Mouse (Mus musculus): ENCODE measurements at regions not wholly inside any gene's neighbourhood (a gene's known extent, or its start where the extent isn't known, plus 50 kb on each side); places are given as distances from the start of the nearest gene placed in this dataset.

DNA sequence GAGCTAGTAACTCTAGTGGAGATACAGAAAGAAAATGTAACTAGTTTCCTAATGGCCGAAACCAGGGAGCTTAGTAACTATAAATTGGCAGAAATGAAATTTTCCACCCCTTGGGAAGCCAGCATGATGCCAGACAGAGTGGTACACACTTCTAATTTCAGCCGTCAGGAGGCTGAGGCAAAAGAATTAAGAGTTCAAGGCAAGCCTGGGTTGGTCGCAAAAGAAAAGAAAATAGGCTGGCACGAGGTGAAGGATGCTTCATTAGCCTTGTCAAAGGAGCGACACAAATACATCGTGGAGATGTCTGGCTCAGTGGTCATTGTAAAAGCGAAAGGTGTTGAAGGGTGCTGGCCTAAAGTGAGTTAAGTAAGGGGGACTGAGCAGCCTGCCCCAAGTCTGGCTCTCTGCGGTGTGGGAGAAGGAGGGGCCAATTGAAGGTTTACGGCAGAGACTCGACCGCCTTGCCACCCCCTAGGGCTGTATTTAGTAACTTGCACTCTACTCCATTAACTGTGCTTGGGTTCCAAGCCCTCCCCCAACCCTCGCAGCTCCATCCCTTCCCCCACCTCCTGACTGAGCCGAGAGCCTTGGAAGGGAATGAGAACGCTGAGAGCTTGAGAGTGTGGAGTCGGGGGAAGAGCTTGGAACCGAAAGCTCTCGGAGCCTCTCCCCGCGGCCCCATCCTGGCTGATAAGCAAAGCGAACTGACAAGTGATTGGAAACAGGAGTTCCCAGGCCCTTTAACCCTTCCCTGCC, 92.4 kb upstream of the Pkdcc start:
- ATAC-seq (ENCODE audit: extremely low read depth, insufficient number of reproducible peaks, low FRiP score, poor library complexity, severe bottlenecking) (no peak), DNase-seq (ENCODE audit: low spot score) (no peak)

DNA sequence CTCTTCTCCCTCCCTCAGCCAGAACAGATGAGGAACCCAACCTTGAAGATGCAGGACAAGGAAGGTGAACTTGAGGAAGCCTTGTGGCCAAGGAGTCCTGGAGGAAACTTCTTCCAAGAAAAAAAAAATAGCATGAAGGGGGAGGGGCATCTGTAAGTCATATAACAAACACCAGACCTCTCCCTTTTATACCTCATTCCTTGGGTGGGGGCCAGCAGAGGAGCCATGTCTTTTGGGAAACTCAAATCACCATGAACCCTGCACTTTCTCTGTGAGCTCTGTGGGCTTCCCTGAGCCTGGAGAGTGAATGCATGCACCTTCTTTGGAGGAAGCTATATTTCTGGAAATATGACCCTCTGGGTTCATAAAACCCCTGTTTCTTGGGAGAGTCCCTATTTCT, 90.0 kb upstream of the Pkdcc start:
- ATAC-seq (ENCODE audit: extremely low read depth, insufficient number of reproducible peaks, low FRiP score, poor library complexity, severe bottlenecking) (no peak), DNase-seq (ENCODE audit: low spot score) (no peak)
- H3K27me3 ChIP-seq (ENCODE audit: insufficient read depth, low read length), result no peaks in the 10 kb centered on the region
- H3K36me3 ChIP-seq (replicated peaks), result no peaks in the 10 kb centered on the region
- peaks cover 79% of the 10 kb centered on the region for H3K9me3 ChIP-seq (replicated peaks)
- H3K4me3 ChIP-seq (ENCODE audit: low read depth, low read length), result no peak overlapping the region
- TF ChIP-seq POLR2AphosphoS5 (IDR thresholded peaks at IDR 0.05; ENCODE audit: insufficient replicate concordance, low read depth, low read length) (no peak), CTCF (IDR thresholded peaks at IDR 0.05; ENCODE audit: low read depth, low read length) (no peak), TAL1 (conservative IDR thresholded peaks at IDR 0.05; ENCODE audit: low read depth, low read length) (no peak), GATA2 (IDR thresholded peaks at IDR 0.05; ENCODE audit: borderline replicate concordance, low read depth, low read length) (no peak), GATA1 (IDR thresholded peaks at IDR 0.05; ENCODE audit: borderline replicate concordance, low read length) (no peak)
- no peaks in the 10 kb centered on the region for H3K4me1 ChIP-seq (ENCODE audit: insufficient read depth, low read depth, low read length)

More for the DNA sequence above, 92.4 kb upstream of the Pkdcc start:
- Histone ChIP-seq H3K4me3 (ENCODE audit: low read depth, low read length) (no peak overlapping the region), H3K4me1 (ENCODE audit: insufficient read depth, low read depth, low read length) (no peaks in the 10 kb centered on the region), H3K27me3 (ENCODE audit: insufficient read depth, low read length) (no peaks in the 10 kb centered on the region), H3K9me3 (replicated peaks) (peaks cover 70% of the 10 kb centered on the region), H3K36me3 (replicated peaks) (no peaks in the 10 kb centered on the region)
- TF ChIP-seq GATA2 (IDR thresholded peaks at IDR 0.05; ENCODE audit: borderline replicate concordance, low read depth, low read length) (no peak), CTCF (IDR thresholded peaks at IDR 0.05; ENCODE audit: low read depth, low read length) (no peak), TAL1 (conservative IDR thresholded peaks at IDR 0.05; ENCODE audit: low read depth, low read length) (no peak), GATA1 (IDR thresholded peaks at IDR 0.05; ENCODE audit: borderline replicate concordance, low read length) (no peak)

DNA sequence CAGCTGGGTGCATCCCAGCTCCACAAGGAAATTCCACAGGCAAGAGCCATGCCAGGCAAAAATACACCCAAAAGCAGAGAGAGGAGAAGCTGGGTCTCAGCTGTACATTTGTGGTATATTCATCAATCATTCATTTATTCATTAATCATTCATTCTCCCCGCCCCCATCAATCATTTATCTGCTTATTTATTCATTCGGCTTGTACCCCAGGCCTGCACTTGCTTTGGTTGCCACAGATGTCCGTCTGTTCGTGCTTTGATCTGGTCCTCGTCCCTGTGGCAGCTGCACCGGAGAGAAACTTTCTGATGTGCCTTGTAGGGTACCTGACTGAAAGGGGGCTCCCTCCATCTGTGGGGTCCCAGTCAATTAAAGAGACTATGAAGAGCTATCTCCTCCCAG, 87.2 kb upstream of the Pkdcc start:
- TF ChIP-seq CTCF (IDR thresholded peaks at IDR 0.05; ENCODE audit: low read depth, low read length), result no peak
- no peak for TF ChIP-seq GATA2 (IDR thresholded peaks at IDR 0.05; ENCODE audit: borderline replicate concordance, low read depth, low read length)
- TF ChIP-seq POLR2AphosphoS5 (IDR thresholded peaks at IDR 0.05; ENCODE audit: insufficient replicate concordance, low read depth, low read length), result no peak
- TF ChIP-seq TAL1 (conservative IDR thresholded peaks at IDR 0.05; ENCODE audit: low read depth, low read length), result no peak
- no peak for TF ChIP-seq GATA1 (IDR thresholded peaks at IDR 0.05; ENCODE audit: borderline replicate concordance, low read length)
- DNase-seq (ENCODE audit: low spot score), result no peak
- Histone ChIP-seq H3K27me3 (ENCODE audit: insufficient read depth, low read length) (no peaks in the 10 kb centered on the region), H3K36me3 (replicated peaks) (no peaks in the 10 kb centered on the region), H3K9me3 (replicated peaks) (peaks cover 79% of the 10 kb centered on the region), H3K4me1 (ENCODE audit: insufficient read depth, low read depth, low read length) (no peaks in the 10 kb centered on the region), H3K4me3 (ENCODE audit: low read depth, low read length) (no peak overlapping the region)
- no peak for ATAC-seq (ENCODE audit: extremely low read depth, insufficient number of reproducible peaks, low FRiP score, poor library complexity, severe bottlenecking)

DNA sequence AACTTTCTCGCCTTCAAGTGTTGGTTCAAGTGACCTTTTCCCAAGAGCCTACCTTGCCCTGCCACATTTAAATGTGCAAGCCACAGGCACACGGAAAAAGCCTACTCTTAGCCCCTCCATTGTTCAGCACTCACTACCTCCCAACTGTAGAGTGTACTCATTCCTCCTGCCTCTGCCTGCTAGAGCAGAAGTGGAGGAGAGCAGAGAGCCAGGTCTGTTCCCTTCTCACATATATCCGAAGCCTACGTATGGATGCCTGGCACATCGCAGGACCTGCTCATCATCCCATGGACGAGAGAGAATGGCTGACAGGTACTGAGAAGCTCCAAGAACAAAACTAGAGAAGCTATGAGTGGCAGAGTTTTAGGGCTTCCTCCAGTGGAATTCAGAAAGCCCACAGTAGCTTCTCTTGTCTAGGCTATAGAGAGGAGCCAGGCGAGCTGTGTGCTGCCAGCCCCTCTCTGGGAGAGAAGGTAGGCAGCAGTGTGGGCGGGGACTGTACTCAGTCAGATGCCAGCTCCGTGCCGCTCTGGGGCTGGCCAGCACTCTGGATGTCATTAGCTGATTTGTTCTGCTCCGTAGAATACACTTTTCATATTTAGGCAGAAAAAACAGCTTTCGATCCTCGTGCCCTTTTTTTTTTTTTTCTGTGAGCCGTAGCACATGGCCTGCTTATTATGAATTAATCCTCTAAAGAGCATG, 86.1 kb upstream of the Pkdcc start:
- Histone ChIP-seq H3K9me3 (replicated peaks) (peaks cover 73% of the 10 kb centered on the region), H3K4me1 (ENCODE audit: insufficient read depth, low read depth, low read length) (no peaks in the 10 kb centered on the region), H3K4me3 (ENCODE audit: low read depth, low read length) (no peak overlapping the region), H3K27me3 (ENCODE audit: insufficient read depth, low read length) (no peaks in the 10 kb centered on the region), H3K36me3 (replicated peaks) (no peaks in the 10 kb centered on the region)
- TF ChIP-seq POLR2AphosphoS5 (IDR thresholded peaks at IDR 0.05; ENCODE audit: insufficient replicate concordance, low read depth, low read length), result no peak
- TF ChIP-seq CTCF (IDR thresholded peaks at IDR 0.05; ENCODE audit: low read depth, low read length), result no peak
- no peak for TF ChIP-seq TAL1 (conservative IDR thresholded peaks at IDR 0.05; ENCODE audit: low read depth, low read length)
- no peak for TF ChIP-seq GATA2 (IDR thresholded peaks at IDR 0.05; ENCODE audit: borderline replicate concordance, low read depth, low read length)
- TF ChIP-seq GATA1 (IDR thresholded peaks at IDR 0.05; ENCODE audit: borderline replicate concordance, low read length), result no peak
- DNase-seq (ENCODE audit: low spot score) (no peak), ATAC-seq (ENCODE audit: extremely low read depth, insufficient number of reproducible peaks, low FRiP score, poor library complexity, severe bottlenecking) (no peak)

DNA sequence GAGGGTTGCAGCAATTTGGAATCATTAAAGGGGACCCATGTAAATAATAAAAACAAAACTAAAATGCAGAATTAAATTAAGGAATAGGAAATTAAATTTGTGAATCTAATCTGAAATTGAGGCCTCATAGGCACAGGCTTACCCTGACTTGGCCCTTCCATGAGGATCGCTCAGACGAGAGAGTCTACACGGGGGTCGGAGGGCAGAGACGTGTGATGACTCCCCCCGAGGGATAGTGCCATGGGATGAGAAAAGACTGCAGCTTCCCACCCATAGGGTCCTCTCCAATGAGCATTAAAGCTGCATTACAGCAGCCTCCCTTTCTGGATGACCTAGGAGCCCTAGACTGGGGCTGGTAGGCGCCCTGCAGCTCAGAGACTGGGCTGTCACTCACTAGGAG, 85.4 kb upstream of the Pkdcc start:
- no peak overlapping the region for H3K4me3 ChIP-seq (ENCODE audit: low read depth, low read length)
- TF ChIP-seq POLR2AphosphoS5 (IDR thresholded peaks at IDR 0.05; ENCODE audit: insufficient replicate concordance, low read depth, low read length), result no peak
- no peak for TF ChIP-seq TAL1 (conservative IDR thresholded peaks at IDR 0.05; ENCODE audit: low read depth, low read length)
- TF ChIP-seq CTCF (IDR thresholded peaks at IDR 0.05; ENCODE audit: low read depth, low read length), result no peak
- no peak for TF ChIP-seq GATA2 (IDR thresholded peaks at IDR 0.05; ENCODE audit: borderline replicate concordance, low read depth, low read length)
- TF ChIP-seq GATA1 (IDR thresholded peaks at IDR 0.05; ENCODE audit: borderline replicate concordance, low read length), result no peak
- DNase-seq (ENCODE audit: low spot score), result no peak
- H3K4me1 ChIP-seq (ENCODE audit: insufficient read depth, low read depth, low read length), result no peaks in the 10 kb centered on the region
- H3K9me3 ChIP-seq (replicated peaks), result peaks cover 70% of the 10 kb centered on the region
- no peaks in the 10 kb centered on the region for H3K27me3 ChIP-seq (ENCODE audit: insufficient read depth, low read length)
- ATAC-seq (ENCODE audit: extremely low read depth, insufficient number of reproducible peaks, low FRiP score, poor library complexity, severe bottlenecking), result no peak
- no peaks in the 10 kb centered on the region for H3K36me3 ChIP-seq (replicated peaks)

DNA sequence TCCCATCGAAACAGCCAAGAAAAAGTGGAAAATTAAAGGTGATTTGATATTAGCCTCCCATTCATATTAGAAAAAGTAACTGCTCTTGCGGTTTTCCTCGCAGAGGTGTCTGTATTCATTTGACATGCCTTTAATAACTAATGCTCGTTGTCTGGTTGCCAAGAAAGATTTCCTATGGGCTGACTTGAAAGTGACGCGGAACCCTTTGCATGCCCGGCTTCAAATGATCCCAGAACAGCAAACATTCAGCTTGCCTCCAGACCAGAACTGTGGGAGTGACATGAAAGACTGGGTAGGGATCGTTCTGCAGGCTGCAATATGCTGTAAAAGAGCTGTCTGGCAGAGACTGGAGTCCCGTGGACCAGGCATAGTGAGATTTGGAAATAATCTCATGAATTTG, 81.9 kb upstream of the Pkdcc start:
- no peaks in the 10 kb centered on the region for H3K36me3 ChIP-seq (replicated peaks)
- DNase-seq (ENCODE audit: low spot score), result no peak
- ATAC-seq (ENCODE audit: extremely low read depth, insufficient number of reproducible peaks, low FRiP score, poor library complexity, severe bottlenecking), result no peak
- TF ChIP-seq TAL1 (conservative IDR thresholded peaks at IDR 0.05; ENCODE audit: low read depth, low read length) (no peak), GATA1 (IDR thresholded peaks at IDR 0.05; ENCODE audit: borderline replicate concordance, low read length) (no peak), POLR2AphosphoS5 (IDR thresholded peaks at IDR 0.05; ENCODE audit: insufficient replicate concordance, low read depth, low read length) (no peak), GATA2 (IDR thresholded peaks at IDR 0.05; ENCODE audit: borderline replicate concordance, low read depth, low read length) (no peak), CTCF (IDR thresholded peaks at IDR 0.05; ENCODE audit: low read depth, low read length) (no peak)
- no peak overlapping the region for H3K4me3 ChIP-seq (ENCODE audit: low read depth, low read length)
- no peaks in the 10 kb centered on the region for H3K4me1 ChIP-seq (ENCODE audit: insufficient read depth, low read depth, low read length)
- H3K9me3 ChIP-seq (replicated peaks), result peaks cover 72% of the 10 kb centered on the region
- H3K27me3 ChIP-seq (ENCODE audit: insufficient read depth, low read length), result no peaks in the 10 kb centered on the region
